Mouse (Mus musculus): Measurements from ENCODE around the gene Rabac1. TPM values are rescaled to one million over a fixed set of nuclear protein-coding genes. Genes with fewer than 3 reads are reported as not detected.

Gene Rabac1
- polyA plus RNA-seq, 1 experiment from 2014 or later, result 220 TPM

DNA sequence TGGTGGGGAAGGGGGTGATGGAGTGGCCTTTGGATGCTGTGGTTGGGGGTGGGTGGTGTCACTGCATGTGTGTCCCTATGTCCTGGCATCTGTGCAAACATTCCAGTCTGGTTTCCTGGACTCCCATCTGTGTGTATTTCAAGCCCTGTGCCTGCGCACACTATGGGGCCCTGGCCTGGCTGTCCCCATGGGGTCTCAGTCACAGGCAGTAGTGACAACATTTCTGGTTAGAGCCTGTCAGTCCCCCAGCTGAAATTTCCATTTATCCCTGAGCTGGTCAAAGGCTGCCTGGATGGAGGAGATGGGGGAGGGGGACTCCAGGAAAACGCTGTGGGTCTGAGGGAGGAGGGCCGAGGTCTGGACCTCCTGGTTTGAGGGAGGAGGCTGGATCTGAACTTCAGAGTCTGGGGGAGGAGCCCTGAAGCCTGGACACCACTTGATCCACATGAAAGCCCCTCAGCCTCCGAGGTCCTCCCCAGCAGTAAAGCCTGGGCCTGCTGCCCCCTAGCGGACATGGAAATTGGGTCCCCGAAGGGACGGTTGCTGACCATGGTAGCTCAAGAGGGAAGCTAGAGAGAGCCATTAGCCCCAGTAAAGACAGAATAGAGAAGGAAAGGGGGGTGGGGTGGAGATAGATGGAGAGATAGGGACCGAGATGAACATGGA lies 22.5 kb downstream of the Rabac1 start:
- H3K27ac ChIP-seq (ENCODE audit: low read length), result no peak overlapping the region
- no peaks in the 10 kb centered on the region for H3K9me3 ChIP-seq (ENCODE audit: control insufficient read depth, low read length)
- ATAC-seq, result peak; percentile 27; the same call in 1 of the 2 replicates
- peaks cover 70% of the 10 kb centered on the region for H3K27me3 ChIP-seq (replicated peaks; ENCODE audit: control insufficient read depth, insufficient read depth, low read length)
- H3K4me2 ChIP-seq (ENCODE audit: low read length), result no peak overlapping the region
- no peak overlapping the region for H3K9ac ChIP-seq (replicated peaks; ENCODE audit: low read depth, low read length)
- peaks cover 18% of the 10 kb centered on the region for H3K4me1 ChIP-seq (replicated peaks; ENCODE audit: control insufficient read depth, insufficient read depth, low read length)
- H3K4me3 ChIP-seq (replicated peaks; ENCODE audit: low read length), result no peak overlapping the region
- H3K36me3 ChIP-seq (ENCODE audit: control insufficient read depth, insufficient read depth), result no peaks in the 10 kb centered on the region
- under 1% methylated on average over 8 of the region's 8 CpGs for WGBS

DNA sequence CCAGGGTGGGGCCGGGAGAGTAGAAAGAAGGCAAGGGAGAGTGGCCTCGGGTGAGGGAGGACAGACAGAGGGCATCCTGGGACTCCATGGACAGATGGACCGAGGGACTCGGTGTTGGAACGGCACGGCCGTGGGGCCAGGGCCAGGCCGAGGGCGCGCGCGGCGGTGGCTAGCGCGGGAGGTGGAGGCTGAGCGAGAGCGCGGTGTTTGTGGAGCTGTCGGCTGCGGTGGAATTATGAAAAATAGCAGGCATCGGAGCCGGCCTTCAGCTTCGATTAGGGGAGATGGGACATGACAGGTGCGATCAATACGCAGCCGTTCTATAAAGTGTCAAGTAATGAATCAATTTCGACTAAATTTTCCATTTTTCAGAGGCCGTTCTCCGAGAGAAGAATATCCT lies 23.8 kb downstream of the Rabac1 start:
- H3K9ac ChIP-seq (replicated peaks; ENCODE audit: low read depth, low read length), result 0 out of 2 replicates have a peak overlapping the region, but pooled peaks have one; percentile 39
- H3K27ac ChIP-seq (ENCODE audit: low read length), result no peak overlapping the region
- no peaks in the 10 kb centered on the region for H3K36me3 ChIP-seq (ENCODE audit: control insufficient read depth, insufficient read depth)
- H3K4me3 ChIP-seq (replicated peaks; ENCODE audit: low read length), result peak overlapping the region; percentile 20; the same call in 1 of the 2 replicates
- peaks cover 81% of the 10 kb centered on the region for H3K27me3 ChIP-seq (replicated peaks; ENCODE audit: control insufficient read depth, insufficient read depth, low read length)
- 0 out of 2 replicates have a peak overlapping the region, but pooled peaks have one; percentile 28 for H3K4me2 ChIP-seq (ENCODE audit: low read length)
- peaks cover 21% of the 10 kb centered on the region for H3K4me1 ChIP-seq (replicated peaks; ENCODE audit: control insufficient read depth, insufficient read depth, low read length)
- no peaks in the 10 kb centered on the region for H3K9me3 ChIP-seq (ENCODE audit: control insufficient read depth, low read length)
- WGBS, result 2% methylated on average over 29 of the region's 29 CpGs
- no peak for ATAC-seq

DNA sequence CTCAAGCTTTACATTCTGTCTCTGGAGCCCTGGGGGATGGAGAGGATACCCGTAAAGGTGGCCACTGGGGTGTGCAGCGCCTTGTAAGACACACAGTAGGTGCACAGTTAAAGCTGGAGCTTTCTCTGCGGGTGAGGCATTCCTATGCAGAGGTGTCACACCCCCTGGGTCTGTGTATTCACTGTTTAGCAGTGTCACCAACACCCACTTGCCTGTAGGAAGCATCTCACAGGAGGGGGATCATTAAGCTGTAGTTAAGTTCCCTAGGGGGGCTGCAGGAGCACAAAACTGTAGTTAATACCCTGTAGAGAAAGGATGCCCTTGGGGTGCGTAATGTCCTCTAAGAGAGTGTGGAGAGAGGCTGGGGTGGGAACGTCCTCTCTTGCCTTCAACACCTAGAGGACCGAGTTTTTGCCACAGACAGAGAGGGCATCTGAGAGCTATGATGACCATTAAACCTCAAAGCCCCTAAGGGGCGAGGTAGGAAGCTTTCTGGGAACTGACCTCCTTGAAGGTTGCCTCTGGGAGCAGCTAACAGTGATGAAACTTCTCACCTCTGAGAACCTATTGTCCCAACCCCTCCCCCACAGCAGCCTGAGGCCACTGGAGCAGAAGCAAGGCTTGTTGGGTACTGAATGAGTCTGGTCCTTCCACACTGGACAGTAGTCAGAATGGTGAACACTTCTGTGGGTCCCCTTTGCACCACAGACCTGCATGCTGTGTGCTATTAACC lies 25.1 kb downstream of the Rabac1 start:
- Histone ChIP-seq H3K9ac (replicated peaks; ENCODE audit: low read depth, low read length) (no peak overlapping the region), H3K4me3 (replicated peaks; ENCODE audit: low read length) (no peak overlapping the region), H3K27me3 (replicated peaks; ENCODE audit: control insufficient read depth, insufficient read depth, low read length) (peaks cover 89% of the 10 kb centered on the region), H3K36me3 (ENCODE audit: control insufficient read depth, insufficient read depth) (no peaks in the 10 kb centered on the region), H3K4me2 (ENCODE audit: low read length) (no peak overlapping the region), H3K9me3 (ENCODE audit: control insufficient read depth, low read length) (no peaks in the 10 kb centered on the region), H3K27ac (ENCODE audit: low read length) (no peak overlapping the region), H3K4me1 (replicated peaks; ENCODE audit: control insufficient read depth, insufficient read depth, low read length) (peaks cover 24% of the 10 kb centered on the region)
- 3% methylated on average over 7 of the region's 7 CpGs for WGBS
- ATAC-seq, result no peak

DNA sequence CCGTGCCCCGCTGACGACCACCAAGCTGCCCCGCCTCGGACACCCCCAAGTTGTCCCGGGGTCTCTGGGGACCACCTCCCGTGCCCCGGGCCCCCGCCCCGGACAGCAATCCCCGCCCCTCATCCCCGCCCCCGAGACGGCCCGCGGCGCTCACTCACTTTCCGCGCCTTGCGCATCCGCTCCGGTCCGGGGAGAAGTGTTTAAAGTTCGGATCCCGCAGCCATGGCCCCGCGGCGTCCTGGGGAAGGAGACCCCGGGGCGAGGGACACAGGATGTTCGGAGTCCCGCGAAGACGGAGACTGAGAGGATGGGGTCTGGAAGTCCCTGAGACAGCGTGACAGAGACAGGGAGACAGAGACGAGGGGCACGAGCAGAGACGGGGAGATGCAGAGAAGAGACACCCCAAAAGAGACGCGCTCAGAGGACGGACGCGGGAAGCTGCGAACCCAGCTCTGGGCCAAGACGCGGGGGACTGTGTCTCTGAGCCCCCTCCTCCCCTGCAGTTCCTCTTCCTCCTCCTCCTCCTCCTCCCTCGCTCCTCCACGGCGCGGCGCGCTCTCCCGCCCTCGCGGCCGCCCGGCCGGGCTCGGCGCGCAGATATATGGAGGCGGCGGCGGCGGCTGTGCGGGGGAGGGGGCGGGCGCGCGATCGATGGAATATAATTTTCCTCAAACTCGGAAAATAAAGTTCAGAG lies 28.1 kb downstream of the Rabac1 start, which contains the start of gene Gm4881:
Gene Gm4881 (minus strand): TSS at position 238 of the 694 bp plus-strand sequence.
- no peak within 1 kb of the TSS; the same call in 1 of the 2 replicates for H3K9ac ChIP-seq (replicated peaks; ENCODE audit: low read depth, low read length)
- peaks cover 18% of the 10 kb centered on the region for H3K4me1 ChIP-seq (replicated peaks; ENCODE audit: control insufficient read depth, insufficient read depth, low read length)
- H3K4me3 ChIP-seq (replicated peaks; ENCODE audit: low read length), result peak within 1 kb of the TSS; percentile 39
- H3K4me2 ChIP-seq (ENCODE audit: low read length), result peak within 1 kb of the TSS; percentile 69
- no peaks in the 10 kb centered on the region for H3K9me3 ChIP-seq (ENCODE audit: control insufficient read depth, low read length)
- no peaks in the 10 kb centered on the region for H3K36me3 ChIP-seq (ENCODE audit: control insufficient read depth, insufficient read depth)
- WGBS, result under 1% methylated on average over 60 of the region's 72 CpGs
- no peak for ATAC-seq
- peaks cover 82% of the 10 kb centered on the region for H3K27me3 ChIP-seq (replicated peaks; ENCODE audit: control insufficient read depth, insufficient read depth, low read length)
- H3K27ac ChIP-seq (ENCODE audit: low read length), result no peak within 1 kb of the TSS

DNA sequence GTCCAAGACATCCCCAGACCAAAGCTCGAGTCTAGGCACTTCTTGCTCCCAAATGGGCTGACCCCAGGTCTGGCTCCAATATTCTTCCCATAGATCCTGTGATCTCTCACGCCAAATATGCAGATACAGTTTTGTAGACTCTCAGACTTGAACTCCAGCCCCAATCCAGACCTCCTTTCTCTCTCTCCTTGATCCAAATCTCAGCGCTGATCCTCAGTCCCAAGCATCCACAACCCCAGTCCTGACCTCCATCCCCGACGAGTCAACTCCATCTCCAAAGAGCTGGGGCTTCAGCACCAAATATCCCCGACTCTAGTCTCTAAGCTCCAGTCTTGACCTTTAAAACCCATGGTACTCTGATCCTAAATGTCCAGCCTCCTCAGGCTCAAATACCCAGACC lies 28.9 kb downstream of the Rabac1 start:
- H3K27ac ChIP-seq (ENCODE audit: low read length), result no peak overlapping the region
- no peak overlapping the region for H3K4me2 ChIP-seq (ENCODE audit: low read length)
- 4% methylated on average over 6 of the region's 6 CpGs for WGBS
- H3K9ac ChIP-seq (replicated peaks; ENCODE audit: low read depth, low read length), result no peak overlapping the region
- H3K36me3 ChIP-seq (ENCODE audit: control insufficient read depth, insufficient read depth), result no peaks in the 10 kb centered on the region
- ATAC-seq, result no peak
- H3K9me3 ChIP-seq (ENCODE audit: control insufficient read depth, low read length), result no peaks in the 10 kb centered on the region
- H3K4me1 ChIP-seq (replicated peaks; ENCODE audit: control insufficient read depth, insufficient read depth, low read length), result peaks cover 13% of the 10 kb centered on the region
- H3K4me3 ChIP-seq (replicated peaks; ENCODE audit: low read length), result no peak overlapping the region
- H3K27me3 ChIP-seq (replicated peaks; ENCODE audit: control insufficient read depth, insufficient read depth, low read length), result peaks cover 77% of the 10 kb centered on the region

DNA sequence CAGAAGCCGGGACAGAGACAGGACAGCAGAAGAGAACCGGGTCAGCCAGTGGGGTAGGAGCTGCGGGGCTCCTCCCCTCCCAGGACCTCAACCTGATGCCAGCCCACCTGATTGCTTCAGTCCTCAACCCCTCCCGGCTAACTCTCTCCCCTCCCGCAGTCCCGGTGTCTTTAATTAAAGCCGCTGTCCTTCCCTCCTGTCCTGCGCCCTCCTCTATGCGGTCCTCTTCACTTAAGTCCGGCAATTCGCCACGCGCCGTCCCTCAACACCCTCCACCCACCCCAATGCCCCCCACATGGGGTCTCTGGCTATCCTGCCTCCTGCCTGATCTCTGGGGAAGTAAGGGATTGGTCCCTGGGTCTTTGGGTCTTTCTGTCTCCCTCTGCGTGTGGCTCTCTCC lies 40.9 kb downstream of the Rabac1 start:
- no peak overlapping the region for H3K9ac ChIP-seq (replicated peaks; ENCODE audit: low read depth, low read length)
- no peak overlapping the region for H3K4me2 ChIP-seq (ENCODE audit: low read length)
- peaks cover 16% of the 10 kb centered on the region; the same call in 1 of the 2 replicates for H3K4me1 ChIP-seq (replicated peaks; ENCODE audit: control insufficient read depth, insufficient read depth, low read length)
- ATAC-seq, result no peak
- WGBS, result 0% methylated on average over 14 of the region's 15 CpGs
- H3K27me3 ChIP-seq (replicated peaks; ENCODE audit: control insufficient read depth, insufficient read depth, low read length), result peaks cover 55% of the 10 kb centered on the region
- no peak overlapping the region for H3K4me3 ChIP-seq (replicated peaks; ENCODE audit: low read length)
- no peaks in the 10 kb centered on the region for H3K9me3 ChIP-seq (ENCODE audit: control insufficient read depth, low read length)
- H3K27ac ChIP-seq (ENCODE audit: low read length), result no peak overlapping the region
- H3K36me3 ChIP-seq (ENCODE audit: control insufficient read depth, insufficient read depth), result no peaks in the 10 kb centered on the region; the same call in 1 of the 2 replicates

DNA sequence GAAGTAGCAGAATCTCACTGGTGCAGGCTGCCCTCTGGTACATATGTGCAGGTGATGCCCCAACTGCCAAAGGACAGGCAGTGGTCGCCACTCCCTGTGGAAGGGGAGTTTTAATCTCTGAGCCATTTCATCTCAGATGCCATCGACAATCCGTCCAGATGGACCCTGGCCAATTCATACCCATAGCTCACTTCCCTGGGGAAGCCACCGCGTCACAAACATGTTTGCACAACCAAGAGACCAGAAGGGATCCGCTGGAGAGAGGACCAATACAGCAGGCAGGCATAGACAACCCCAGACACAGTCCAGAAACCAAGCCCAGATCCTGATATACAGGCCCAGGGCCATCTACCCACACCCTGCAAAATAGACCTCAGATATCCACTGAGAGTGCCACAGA lies 42.1 kb downstream of the Rabac1 start:
- ATAC-seq, result no peak
- H3K27me3 ChIP-seq (replicated peaks; ENCODE audit: control insufficient read depth, insufficient read depth, low read length), result peaks cover 53% of the 10 kb centered on the region
- WGBS, result 49% methylated on average over 6 of the region's 6 CpGs

More for the DNA sequence above, 42.1 kb downstream of the Rabac1 start:
- peaks cover 16% of the 10 kb centered on the region; the same call in 1 of the 2 replicates for H3K4me1 ChIP-seq (replicated peaks; ENCODE audit: control insufficient read depth, insufficient read depth, low read length)
- peaks cover 6% of the 10 kb centered on the region; the same call in 1 of the 2 replicates for H3K36me3 ChIP-seq (ENCODE audit: control insufficient read depth, insufficient read depth)
- H3K4me3 ChIP-seq (replicated peaks; ENCODE audit: low read length), result no peak overlapping the region
- H3K9me3 ChIP-seq (ENCODE audit: control insufficient read depth, low read length), result no peaks in the 10 kb centered on the region
- H3K27ac ChIP-seq (ENCODE audit: low read length), result no peak overlapping the region
- no peak overlapping the region for H3K9ac ChIP-seq (replicated peaks; ENCODE audit: low read depth, low read length)
- H3K4me2 ChIP-seq (ENCODE audit: low read length), result no peak overlapping the region
